Mouse (Mus musculus) hindbrain, embryonic 10.5 days (tissue): ENCODE measurements around the gene Gm9857. TPM values are rescaled to one million over a fixed set of nuclear protein-coding genes. Genes with fewer than 3 reads are reported as not detected.
A peak's percentile ranks its signal among the peaks of the same experiment; 100 is the strongest.

ENCODE experiments used
- DNase-seq: peaks from one replicate; pipeline ENCODE4 v3.0.0-alpha.2; 2017; ENCODE audit warnings: low spot score
- H3K27ac ChIP-seq: fragments of 300-500 bp; sonication (generic); 2 replicates; pipeline ENCODE4 v1.5.1; 2016; ENCODE audit warnings: mild to moderate bottlenecking, moderate library complexity
- H3K27me3 ChIP-seq: fragments of 300-500 bp; sonication (generic); 2 replicates; pipeline ENCODE4 v1.6.1; 2016; ENCODE audit warnings: mild to moderate bottlenecking; ENCODE audit not compliant: poor library complexity, insufficient read depth, severe bottlenecking
- H3K36me3 ChIP-seq: fragments of 300-500 bp; sonication (generic); 2 replicates; pipeline ENCODE4 v1.6.1; 2016; ENCODE audit warnings: mild to moderate bottlenecking, moderate library complexity
- H3K4me1 ChIP-seq: fragments of 300-500 bp; sonication (generic); replicated peaks from 2 replicates; pipeline ENCODE4 v1.6.1; 2016; ENCODE audit warnings: mild to moderate bottlenecking
- H3K4me3 ChIP-seq: fragments of 300-500 bp; sonication (generic); 2 replicates; pipeline ENCODE4 v1.5.1; 2016; ENCODE audit warnings: mild to moderate bottlenecking, moderate library complexity
- H3K9me3 ChIP-seq: fragments of 300-500 bp; sonication (generic); 2 replicates; pipeline ENCODE4 v1.6.1; 2016; ENCODE audit warnings: mild to moderate bottlenecking, moderate library complexity
- WGBS: fragments of 180-500 bp; shearing (Covaris S2); methylation state at CpG from one replicate; pipeline ENCODE4 v1.1.7; 2016; 5-methylcytosine and 5-hydroxymethylcytosine counted together
- polyA plus RNA-seq: library from polyadenylated mRNA; unstranded; fragments of >200 nt; fragmentation: Nextera tagmentation; extraction: Ambion mirVana; gene quantifications from 2 replicates; pipeline ENCODE4 v1.2.1, GENCODE M21; 2016

Gm9857 gene
- polyA plus RNA-seq, 1 experiment from 2014 or later = not detected

GRCm38 (mm10) chr3:108917986-108918385 is 22.3 kb downstream of the Gm9857 start:
- WGBS = 65% methylated on average over 3 of the region's 3 CpGs

GRCm38 (mm10) chr3:108916857-108917256 is 23.4 kb downstream of the Gm9857 start:
- H3K4me3 ChIP-seq = no peak overlapping the region
- no peaks in the 10 kb centered on the region for H3K27me3 ChIP-seq
- 47% methylated on average over 4 of the region's 4 CpGs for WGBS
- no peak for DNase-seq
- peak overlapping the region; percentile 46; the same call in 1 of the 2 replicates for H3K27ac ChIP-seq
- H3K36me3 ChIP-seq = no peaks in the 10 kb centered on the region
- no peaks in the 10 kb centered on the region for H3K9me3 ChIP-seq
- H3K4me1 ChIP-seq = peaks cover 9% of the 10 kb centered on the region; the same call in 1 of the 2 replicates

More at GRCm38 (mm10) chr3:108917986-108918385, 22.3 kb downstream of the Gm9857 start:
- Histone ChIP-seq H3K9me3 (no peaks in the 10 kb centered on the region), H3K4me3 (no peak overlapping the region), H3K4me1 (peaks cover 6% of the 10 kb centered on the region; the same call in 1 of the 2 replicates), H3K36me3 (no peaks in the 10 kb centered on the region), H3K27ac (no peak overlapping the region), H3K27me3 (no peaks in the 10 kb centered on the region)
- DNase-seq = no peak

DNA sequence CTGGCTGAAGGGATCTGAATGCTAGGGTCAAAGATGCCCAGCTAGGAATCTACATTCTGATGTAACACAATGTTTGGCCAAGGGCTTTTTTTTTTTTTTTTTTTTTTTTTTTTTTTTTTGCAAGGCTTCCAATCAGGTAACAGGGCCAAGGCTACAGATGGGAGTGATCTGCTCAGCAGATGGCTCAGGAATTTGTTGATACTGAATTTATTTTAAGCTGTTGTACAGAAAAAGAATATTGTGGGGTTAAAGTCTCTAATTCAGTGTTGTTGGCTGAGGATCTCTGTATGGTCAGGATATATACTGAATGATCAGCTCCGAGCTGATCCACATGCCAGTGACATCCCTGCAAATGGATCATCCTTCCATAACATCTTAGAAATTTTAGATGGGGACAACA is 24.2 kb downstream of the Gm9857 start:
- Histone ChIP-seq H3K27ac (no peak overlapping the region), H3K9me3 (no peaks in the 10 kb centered on the region), H3K36me3 (no peaks in the 10 kb centered on the region), H3K4me1 (peaks cover 9% of the 10 kb centered on the region; the same call in 1 of the 2 replicates), H3K4me3 (no peak overlapping the region), H3K27me3 (no peaks in the 10 kb centered on the region)
- WGBS = 83% methylated on average over 1 of the region's 1 CpGs
- no peak for DNase-seq

- Histone ChIP-seq H3K27ac (peak within 1 kb of the TSS; percentile 97), H3K9me3 (no peaks in the 10 kb centered on the region), H3K4me3 (peak within 1 kb of the TSS; percentile 97), H3K36me3 (peaks cover 21% of the 10 kb centered on the region), H3K4me1 (peaks cover 26% of the 10 kb centered on the region), H3K27me3 (no peaks in the 10 kb centered on the region)
- peak; percentile 98 for DNase-seq
- WGBS = 1% methylated on average over 53 of the region's 53 CpGs
These were observed 28.5 kb downstream of the Gm9857 start, which contains the start of gene Prpf38b for GRCm38 (mm10) chr3:108911548-108912413. TSS of gene Prpf38b (minus strand) at chr3:108911727.

GRCm38 (mm10) chr3:108911081-108911547 is 29.1 kb downstream of the Gm9857 start:
- peaks cover 28% of the 10 kb centered on the region for H3K36me3 ChIP-seq
- no peaks in the 10 kb centered on the region for H3K9me3 ChIP-seq
- under 1% methylated on average over 44 of the region's 44 CpGs for WGBS
- H3K4me3 ChIP-seq = peak overlapping the region; percentile 97
- peaks cover 22% of the 10 kb centered on the region for H3K4me1 ChIP-seq
- peak overlapping the region; percentile 97 for H3K27ac ChIP-seq
- no peaks in the 10 kb centered on the region for H3K27me3 ChIP-seq
- no peak for DNase-seq

- peak; percentile 16 for DNase-seq
- no peaks in the 10 kb centered on the region for H3K27me3 ChIP-seq
- H3K36me3 ChIP-seq = peaks cover 34% of the 10 kb centered on the region
- H3K4me1 ChIP-seq = peaks cover 22% of the 10 kb centered on the region
- H3K9me3 ChIP-seq = no peaks in the 10 kb centered on the region
- H3K4me3 ChIP-seq = peak overlapping the region; percentile 97
- under 1% methylated on average over 32 of the region's 32 CpGs for WGBS
- peak overlapping the region; percentile 97 for H3K27ac ChIP-seq
These were observed 29.8 kb downstream of the Gm9857 start for GRCm38 (mm10) chr3:108910303-108911080.

GRCm38 (mm10) chr3:108902934-108903333 is 37.3 kb downstream of the Gm9857 start:
- DNase-seq = no peak
- H3K4me3 ChIP-seq = no peak overlapping the region
- no peaks in the 10 kb centered on the region for H3K4me1 ChIP-seq
- no peak overlapping the region for H3K27ac ChIP-seq
- H3K36me3 ChIP-seq = peaks cover 87% of the 10 kb centered on the region
- H3K27me3 ChIP-seq = no peaks in the 10 kb centered on the region
- 96% methylated on average over 6 of the region's 6 CpGs for WGBS
- no peaks in the 10 kb centered on the region for H3K9me3 ChIP-seq

GRCm38 (mm10) chr3:108902038-108902437 is 38.2 kb downstream of the Gm9857 start:
- Histone ChIP-seq H3K4me3 (no peak overlapping the region), H3K27ac (no peak overlapping the region), H3K27me3 (no peaks in the 10 kb centered on the region), H3K36me3 (peaks cover 78% of the 10 kb centered on the region), H3K9me3 (no peaks in the 10 kb centered on the region), H3K4me1 (no peaks in the 10 kb centered on the region)
- WGBS = 56% methylated on average over 2 of the region's 2 CpGs
- DNase-seq = no peak

DNA sequence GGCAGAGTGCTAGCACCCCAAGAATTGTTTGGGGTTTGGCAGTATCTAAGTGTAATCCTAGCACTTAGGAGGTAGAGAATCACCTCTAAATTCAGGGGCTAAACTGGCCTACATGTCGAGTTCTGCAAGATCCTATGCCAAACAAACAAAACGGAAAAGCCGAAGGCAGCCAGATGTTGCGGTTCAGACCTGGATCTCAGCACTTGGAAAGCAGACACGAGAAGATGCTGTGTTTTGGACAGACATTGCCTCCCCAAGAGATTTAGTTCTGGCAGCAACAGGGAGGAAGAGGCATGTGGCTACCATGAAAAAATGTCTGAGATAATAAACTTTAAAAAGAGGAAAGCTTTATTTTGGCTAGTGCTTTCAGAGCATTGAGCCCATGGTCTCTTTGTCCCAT is 39.6 kb downstream of the Gm9857 start:
- Histone ChIP-seq H3K9me3 (no peaks in the 10 kb centered on the region), H3K4me3 (no peak overlapping the region), H3K27me3 (no peaks in the 10 kb centered on the region), H3K36me3 (peaks cover 64% of the 10 kb centered on the region), H3K27ac (no peak overlapping the region), H3K4me1 (no peaks in the 10 kb centered on the region)
- 80% methylated on average over 5 of the region's 5 CpGs for WGBS
- DNase-seq = no peak

GRCm38 (mm10) chr3:108900147-108900546 is 40.1 kb downstream of the Gm9857 start:
- DNase-seq = no peak
- Histone ChIP-seq H3K27ac (no peak overlapping the region), H3K4me3 (no peak overlapping the region), H3K4me1 (no peaks in the 10 kb centered on the region), H3K27me3 (no peaks in the 10 kb centered on the region), H3K9me3 (no peaks in the 10 kb centered on the region), H3K36me3 (peaks cover 59% of the 10 kb centered on the region)
- WGBS = 84% methylated on average over 3 of the region's 3 CpGs

GRCm38 (mm10) chr3:108898640-108899039 is 41.6 kb downstream of the Gm9857 start:
- no peaks in the 10 kb centered on the region for H3K9me3 ChIP-seq
- H3K27ac ChIP-seq = no peak overlapping the region
- H3K4me1 ChIP-seq = no peaks in the 10 kb centered on the region
- DNase-seq = no peak
- 93% methylated on average over 4 of the region's 4 CpGs for WGBS
- H3K36me3 ChIP-seq = peaks cover 44% of the 10 kb centered on the region
- H3K4me3 ChIP-seq = no peak overlapping the region
- no peaks in the 10 kb centered on the region for H3K27me3 ChIP-seq

GRCm38 (mm10) chr3:108892914-108893313 is 47.3 kb downstream of the Gm9857 start:
- H3K27me3 ChIP-seq = no peaks in the 10 kb centered on the region
- 76% methylated on average over 4 of the region's 4 CpGs for WGBS
- H3K27ac ChIP-seq = no peak overlapping the region
- H3K36me3 ChIP-seq = no peaks in the 10 kb centered on the region
- H3K4me1 ChIP-seq = no peaks in the 10 kb centered on the region
- DNase-seq = no peak
- no peaks in the 10 kb centered on the region for H3K9me3 ChIP-seq
- H3K4me3 ChIP-seq = no peak overlapping the region

- Histone ChIP-seq H3K9me3 (no peaks in the 10 kb centered on the region), H3K27me3 (no peaks in the 10 kb centered on the region), H3K36me3 (no peaks in the 10 kb centered on the region), H3K4me3 (no peak overlapping the region), H3K27ac (no peak overlapping the region), H3K4me1 (peaks cover 6% of the 10 kb centered on the region)
- DNase-seq = no peak
- WGBS = 78% methylated on average over 1 of the region's 1 CpGs
These were observed 48.2 kb downstream of the Gm9857 start for GRCm38 (mm10) chr3:108892080-108892479.
